Mouse (Mus musculus): Measurements from ENCODE around the gene Ccdc175.

The Ccdc175 gene

DNA sequence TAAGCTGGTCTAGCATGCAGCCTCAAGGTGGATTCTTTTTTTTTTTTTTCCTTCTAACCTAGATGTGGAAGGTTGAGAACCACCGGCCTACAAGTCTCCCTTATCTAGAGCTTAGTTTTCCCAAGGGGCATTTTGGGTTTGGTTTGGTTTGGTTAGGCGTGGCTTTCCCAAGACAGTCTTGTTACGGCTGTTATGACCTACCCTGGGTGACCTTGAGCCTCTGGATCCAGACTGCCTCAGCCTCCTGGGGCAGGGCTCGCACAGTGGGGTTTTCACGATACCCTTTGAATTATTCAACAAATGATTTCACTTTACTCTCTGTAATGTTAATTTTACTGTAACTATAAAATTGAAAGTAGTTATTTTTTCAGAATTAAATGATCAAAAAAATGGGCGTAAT, 82.1 kb downstream of the Ccdc175 start:
- DNase-seq (ENCODE audit: low read depth, low spot score): no peak

- DNase-seq (ENCODE audit: low read depth, low spot score): no peak
These were observed 87.9 kb downstream of the Ccdc175 start for GRCm38 (mm10) chr12:72096966-72097365.

DNA sequence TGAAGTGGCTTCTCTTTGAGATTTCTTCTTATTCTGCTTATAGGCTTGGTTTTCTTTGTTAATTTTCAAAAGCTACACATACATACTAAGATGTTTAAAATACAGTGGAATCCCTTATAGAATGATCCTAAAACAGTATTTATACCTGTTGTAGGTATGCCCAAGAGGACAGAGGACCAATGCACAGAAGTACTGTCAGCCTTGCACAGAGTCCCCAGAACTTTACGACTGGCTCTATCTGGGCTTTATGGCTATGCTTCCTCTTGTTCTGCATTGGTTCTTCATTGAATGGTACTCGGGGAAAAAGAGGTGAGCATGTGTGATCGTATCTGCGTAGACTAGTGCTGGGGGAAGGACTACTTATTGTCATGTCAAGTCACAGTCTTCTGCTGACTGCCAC, 95.0 kb downstream of the Ccdc175 start:
- DNase-seq (ENCODE audit: low read depth, low spot score): no peak

DNA sequence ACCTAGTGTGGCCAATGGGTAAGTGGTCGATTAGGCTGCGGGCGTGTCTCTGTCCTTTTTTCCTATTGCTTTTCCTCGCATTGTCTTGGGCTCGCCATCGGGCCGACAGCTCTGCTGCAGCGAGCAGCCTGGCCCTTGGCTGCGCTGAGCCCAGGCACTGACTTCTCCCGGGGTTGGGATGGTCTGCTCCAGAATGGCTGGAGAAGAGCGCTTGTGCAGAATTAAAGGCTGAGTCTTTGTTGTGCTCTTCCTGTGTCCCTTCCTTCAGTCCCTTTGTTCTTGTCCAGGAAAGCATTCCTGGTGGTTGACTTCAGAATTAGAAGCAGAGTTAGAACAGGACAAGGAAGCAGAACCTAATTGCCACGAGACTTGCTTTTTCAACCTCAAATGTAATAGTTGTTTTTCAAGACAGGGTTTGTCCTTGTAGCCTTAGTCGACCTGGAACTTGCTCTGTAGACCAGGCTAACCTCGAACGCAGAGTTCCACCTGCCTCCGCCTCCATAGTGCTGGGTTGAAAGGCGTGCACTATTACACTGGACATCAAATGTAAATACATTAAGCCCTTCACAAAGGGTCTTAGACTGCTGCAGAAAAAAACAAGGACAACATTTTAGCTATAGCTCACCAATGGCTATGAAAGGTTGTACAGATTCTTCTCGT, 98.5 kb downstream of the Ccdc175 start:
- DNase-seq (ENCODE audit: low read depth, low spot score): no peak

DNA sequence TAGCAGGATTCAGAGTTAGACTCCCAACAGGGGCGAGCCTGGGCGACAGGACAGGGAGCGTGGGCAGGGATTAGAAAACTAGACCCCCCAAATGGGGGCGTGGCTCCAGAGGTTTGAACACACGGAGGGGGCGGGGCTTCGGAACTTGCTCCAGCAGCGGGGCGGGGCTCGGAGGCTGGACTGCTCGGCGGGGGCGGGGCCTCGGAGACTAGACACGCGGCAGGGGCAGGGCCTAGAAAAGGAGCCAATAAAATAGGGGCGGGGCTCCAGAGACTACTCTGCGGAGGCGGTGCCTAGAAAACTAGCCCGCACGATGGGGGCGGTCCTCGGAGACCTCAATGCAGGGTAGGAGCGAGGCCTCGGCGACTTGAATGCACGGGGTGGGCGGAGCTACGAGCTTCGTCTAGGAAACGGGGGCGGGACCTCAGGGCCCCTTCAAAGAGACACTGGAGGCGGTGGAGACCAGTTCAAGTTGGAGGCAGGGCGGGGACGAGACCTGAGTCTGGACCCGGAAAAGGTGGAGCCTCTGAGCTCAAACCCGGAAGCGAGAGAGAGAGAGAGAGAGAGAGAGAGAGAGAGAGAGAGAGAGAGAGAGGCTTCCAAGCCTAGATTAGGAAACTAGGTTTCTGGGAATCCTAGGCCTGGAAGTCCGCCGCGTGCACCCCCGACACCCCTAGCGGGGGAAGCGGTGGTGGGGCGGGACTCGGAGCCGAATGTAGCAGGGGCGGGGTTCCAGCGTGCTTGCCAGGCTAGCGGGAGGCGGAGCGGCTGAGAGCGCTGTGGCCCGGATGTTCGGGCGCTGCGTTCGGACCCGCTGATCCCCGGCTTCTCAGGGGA, 99.3 kb downstream of the Ccdc175 start, which contains the start of the genes L3hypdh and Jkamp:
TSS of gene L3hypdh (minus strand) at position 111 of the 837 bp plus-strand sequence.
TSS of gene Jkamp (plus strand) at position 261 of the 837 bp plus-strand sequence.
- DNase-seq (ENCODE audit: low read depth, low spot score): peak; percentile 92

GRCm38 (mm10) chr12:72085024-72085328, 99.9 kb downstream of the Ccdc175 start:
- no peak for DNase-seq (ENCODE audit: low read depth, low spot score)

DNA sequence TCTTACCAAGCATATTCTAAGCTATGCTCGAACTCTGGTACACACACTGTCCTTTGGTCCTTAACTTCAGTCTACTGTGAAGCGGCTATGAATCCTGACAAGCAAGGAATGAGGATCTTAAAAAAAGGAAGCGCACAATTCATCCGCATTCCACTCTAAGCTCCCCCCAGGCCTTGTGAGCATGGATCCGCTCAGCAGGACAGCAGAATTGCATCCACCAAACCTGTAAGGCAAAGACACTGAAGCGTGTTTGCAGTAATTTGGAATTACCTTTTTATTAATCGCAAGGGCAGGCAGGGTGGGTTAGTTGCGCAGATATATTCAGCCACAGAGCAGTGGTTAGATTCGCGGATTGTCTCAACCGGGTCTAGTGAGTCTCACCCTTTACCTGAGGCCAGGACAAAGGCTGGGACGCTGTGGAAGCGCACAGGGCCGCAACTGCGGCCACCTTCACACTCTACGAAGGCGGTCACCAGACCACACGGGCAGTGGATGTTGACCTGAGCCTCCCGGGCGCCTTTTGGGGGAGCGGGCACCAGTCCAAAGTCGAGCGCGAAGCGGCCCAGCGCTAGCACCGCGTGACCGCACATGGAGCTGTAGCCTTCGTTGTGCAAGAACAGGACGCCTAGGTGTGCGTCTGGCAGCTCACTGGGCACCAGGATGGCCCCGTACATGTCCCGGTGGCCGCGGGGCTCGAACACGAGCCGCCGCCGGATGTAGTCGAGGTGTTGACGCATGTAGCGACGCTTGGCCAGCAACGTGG, 100.4 kb downstream of the Ccdc175 start:
- no peak for DNase-seq (ENCODE audit: low read depth, low spot score)

- no peak for DNase-seq (ENCODE audit: low read depth, low spot score)
These were observed 101.6 kb downstream of the Ccdc175 start for GRCm38 (mm10) chr12:72083265-72083664.

DNA sequence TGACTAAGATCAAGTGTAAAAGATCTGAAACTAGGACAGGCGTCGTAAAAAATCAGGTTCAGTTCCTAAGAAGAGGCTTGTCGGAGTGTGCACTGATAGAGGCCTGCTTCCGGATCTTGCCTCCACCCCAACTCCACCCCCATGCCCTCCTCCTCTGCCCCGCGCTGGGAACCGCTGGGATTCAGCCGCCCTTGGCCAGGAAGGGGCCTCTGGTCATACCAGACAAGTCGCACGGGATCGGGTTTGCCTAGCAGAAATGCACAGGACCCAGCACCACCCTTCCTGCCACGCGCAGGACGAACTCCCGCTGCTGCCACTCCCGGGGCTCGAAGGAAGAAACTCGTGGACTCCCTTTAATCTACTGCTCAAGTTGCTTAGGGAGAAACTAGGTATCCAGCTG, 102.5 kb downstream of the Ccdc175 start:
- DNase-seq (ENCODE audit: low read depth, low spot score): no peak

- no peak for DNase-seq (ENCODE audit: low read depth, low spot score)
These were observed 102.9 kb downstream of the Ccdc175 start for GRCm38 (mm10) chr12:72081961-72082360.

DNA sequence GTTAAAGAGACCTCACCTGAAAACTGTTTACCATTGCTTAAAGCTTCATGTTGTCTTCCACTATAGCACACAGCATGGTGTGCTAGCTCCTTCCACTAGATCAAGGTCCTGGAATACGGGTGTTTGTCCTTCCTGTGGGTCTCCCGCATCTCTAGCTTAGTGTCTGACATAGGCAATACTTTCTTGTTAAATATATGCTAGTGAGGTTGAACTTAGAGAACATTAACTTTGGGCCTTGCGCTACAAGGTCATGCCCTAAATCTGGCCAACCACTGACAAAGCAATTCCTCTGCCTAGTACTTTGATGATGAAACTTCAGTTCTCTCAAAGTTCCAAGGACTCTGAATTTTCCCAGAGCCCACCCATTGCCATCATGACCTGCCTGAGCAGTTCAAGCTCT, 106.6 kb downstream of the Ccdc175 start:
- no peak for DNase-seq (ENCODE audit: low read depth, low spot score)

DNA sequence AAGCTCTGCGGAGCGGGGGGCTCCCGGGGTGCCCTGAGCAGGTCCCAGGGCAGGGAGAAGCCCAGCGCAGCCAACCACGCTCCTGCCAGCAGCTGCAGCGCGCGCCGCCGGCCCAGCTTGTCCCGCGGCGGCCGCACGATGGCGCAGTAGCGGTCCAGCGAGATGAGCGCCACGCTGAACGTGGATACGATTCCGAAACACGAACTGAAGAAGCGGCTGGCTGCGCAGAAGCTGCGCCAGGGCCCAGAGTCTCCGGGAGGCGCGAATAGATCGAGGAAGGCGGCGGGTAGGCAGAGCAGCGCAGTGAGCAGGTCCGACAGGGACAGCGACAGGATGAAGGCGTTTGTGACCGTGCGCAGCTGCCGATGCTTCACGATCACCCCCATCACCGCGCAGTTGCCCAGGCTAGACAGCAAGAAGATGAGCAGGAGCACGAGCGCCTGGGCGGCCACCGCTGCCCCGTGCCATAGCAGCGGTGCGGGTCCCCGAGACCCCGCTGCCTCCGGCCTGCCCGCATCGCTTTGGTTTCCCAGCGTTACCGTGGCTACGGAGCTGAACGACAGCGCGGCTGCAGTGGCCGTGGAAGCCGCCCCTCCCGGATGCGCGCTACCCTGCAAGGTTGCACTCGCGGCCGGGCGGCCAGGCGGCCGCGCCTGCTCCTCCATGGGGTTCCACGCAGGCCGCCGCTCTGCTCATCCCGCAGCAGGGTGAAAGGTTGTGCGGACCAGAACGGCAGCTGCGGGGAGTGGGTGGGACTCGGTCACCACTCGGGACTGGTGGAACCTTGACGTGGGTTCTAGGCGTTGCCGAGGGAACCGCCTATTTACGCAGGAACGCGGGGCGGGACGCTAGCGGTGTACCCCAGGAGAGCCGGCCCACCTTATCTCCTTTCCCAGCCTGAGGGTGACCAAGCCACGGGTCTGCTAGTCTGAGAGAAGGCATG, 114.2 kb downstream of the Ccdc175 start, which contains the start of gene Gpr135:
TSS of gene Gpr135 (minus strand) at position 799 of the 943 bp plus-strand sequence.
- no peak for DNase-seq (ENCODE audit: low read depth, low spot score)

DNA sequence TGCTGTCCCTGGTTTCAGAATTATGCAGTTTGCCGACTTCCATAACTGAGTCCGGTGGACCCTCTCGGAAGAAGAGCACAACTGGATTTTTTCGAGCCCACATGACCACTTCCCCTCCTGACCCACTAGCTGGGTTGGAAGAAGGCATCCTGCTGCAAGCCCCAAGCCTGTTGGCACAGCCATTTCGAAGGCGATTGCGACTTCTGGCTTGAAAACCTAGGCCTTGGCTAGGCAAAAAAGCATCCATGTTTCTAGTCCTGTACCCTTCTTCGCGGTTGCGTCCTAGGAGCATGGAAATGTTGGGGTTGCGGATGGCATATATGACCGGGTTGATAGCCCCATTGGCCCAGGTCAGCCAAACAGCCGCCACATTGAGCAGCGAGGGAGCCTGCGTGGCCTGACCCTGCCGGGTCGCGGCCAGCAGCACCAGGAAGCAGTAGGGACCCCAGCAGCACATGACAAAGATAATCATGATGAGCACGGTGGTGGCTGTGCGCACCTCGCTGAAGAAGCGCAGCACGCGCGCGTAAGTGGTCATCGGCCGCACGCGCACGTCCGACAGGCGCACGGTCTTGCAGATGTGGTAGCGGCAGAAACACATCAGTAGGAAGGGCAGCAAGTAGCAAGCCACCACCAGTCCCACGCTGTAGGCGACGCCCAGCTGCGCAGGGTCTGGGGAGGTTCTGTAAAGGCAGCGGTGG, 115.1 kb downstream of the Ccdc175 start:
- no peak for DNase-seq (ENCODE audit: low read depth, low spot score)

GRCm38 (mm10) chr12:72057780-72058179, 127.0 kb downstream of the Ccdc175 start:
- DNase-seq (ENCODE audit: low read depth, low spot score): no peak

GRCm38 (mm10) chr12:72053851-72054250, 131.0 kb downstream of the Ccdc175 start:
- DNase-seq (ENCODE audit: low read depth, low spot score): no peak

DNA sequence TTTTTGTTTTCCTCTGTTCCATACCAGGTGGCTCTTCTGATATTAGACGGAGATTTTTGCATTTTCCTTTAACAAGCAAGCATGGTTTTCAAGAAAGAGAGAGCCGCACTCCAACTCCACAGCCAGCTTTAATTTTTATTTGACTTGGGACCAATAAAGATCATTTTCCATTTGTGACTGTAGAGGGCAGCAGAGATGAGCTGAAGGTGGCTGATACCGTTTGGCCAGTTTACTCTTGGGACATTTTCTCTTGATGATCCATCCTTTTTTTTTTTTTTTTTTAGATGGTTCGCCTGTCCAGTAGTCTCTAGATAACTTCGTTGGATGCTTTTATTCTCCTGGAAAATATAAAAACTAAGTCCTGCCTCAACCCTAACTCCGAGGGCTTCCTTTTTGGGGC, 131.5 kb downstream of the Ccdc175 start:
- DNase-seq (ENCODE audit: low read depth, low spot score): no peak

- DNase-seq (ENCODE audit: low read depth, low spot score): no peak
These were observed 132.3 kb downstream of the Ccdc175 start for GRCm38 (mm10) chr12:72052571-72052970.

All from c-Kit-negative CD71-positive TER-119-positive erythroid progenitor cells, embryonic 14.5 days (primary cell).